Mouse (Mus musculus) lung, postnatal 25 days (tissue): Measurements from ENCODE around the gene Nr6a1.

ENCODE experiments used
- DNase-seq: peaks from one replicate; pipeline ENCODE4 v3.0.0; 2022; ENCODE audit warnings: low spot score

Nr6a1 gene

DNA sequence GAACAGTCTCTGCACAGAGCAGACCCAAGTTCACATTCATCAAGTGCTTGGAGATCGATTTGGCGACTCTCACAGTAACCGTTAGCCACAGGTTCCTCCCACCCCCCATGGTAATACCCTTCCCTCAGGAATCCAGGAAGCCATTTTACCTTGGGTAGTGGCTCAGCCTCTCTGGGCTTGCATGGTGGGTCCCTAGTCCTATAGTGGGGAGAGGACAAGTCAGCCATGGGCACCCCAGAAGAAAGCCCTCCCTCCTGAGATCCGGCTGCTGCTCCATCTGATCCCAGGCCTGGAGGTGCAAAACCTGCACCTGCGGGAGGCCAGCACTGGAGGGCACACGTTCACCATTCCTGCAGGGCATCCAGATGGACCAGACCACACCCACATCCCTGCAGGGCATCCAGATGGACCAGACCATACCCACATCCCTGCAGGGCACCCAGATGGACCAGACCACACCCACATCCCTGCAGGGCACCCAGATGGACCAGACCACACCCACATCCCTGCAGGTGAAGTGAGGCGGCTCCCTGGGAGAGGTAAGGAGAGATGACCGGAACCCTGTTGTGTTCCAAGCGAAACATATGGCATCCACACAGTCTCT lies 252.0 kb downstream of the Nr6a1 start:
- no peak for DNase-seq
